Mouse (Mus musculus): ENCODE data around the gene Tut7. TPM values are rescaled to one million over a fixed set of nuclear protein-coding genes. Genes with fewer than 3 reads are reported as not detected.
A peak's percentile ranks its signal among the peaks of the same experiment; 100 is the strongest.

Gene Tut7
- polyA plus RNA-seq, 1 experiment from 2014 or later, result 37.2 TPM

DNA sequence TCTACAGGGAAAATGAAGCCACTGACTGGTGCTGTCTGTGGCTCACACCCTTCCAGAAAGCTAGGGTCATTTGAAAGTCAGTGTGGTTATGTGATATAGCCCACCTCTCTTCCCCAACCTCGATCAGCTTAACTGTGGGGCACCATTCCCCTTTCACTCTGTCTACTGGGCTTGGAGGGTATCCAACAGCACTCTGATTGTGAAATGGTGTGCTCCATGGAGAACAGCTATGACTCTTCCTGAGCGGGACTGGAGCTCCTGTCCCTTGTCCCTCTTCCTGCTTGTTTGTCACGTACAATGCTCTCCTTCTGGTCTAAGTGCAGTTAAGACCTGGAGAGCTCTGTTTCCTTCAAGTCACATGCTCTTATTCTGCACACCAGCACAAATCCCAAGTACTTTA, 47.8 kb downstream of the Tut7 start:
- Histone ChIP-seq H3K27me3 (ENCODE audit: insufficient read depth, poor library complexity, severe bottlenecking) (no peaks in the 10 kb centered on the region), H3K27ac (no peak overlapping the region), H3K4me1 (peaks cover 9% of the 10 kb centered on the region; the same call in 1 of the 2 replicates), H3K4me3 (no peak overlapping the region), H3K36me3 (peaks cover 73% of the 10 kb centered on the region), H3K9me3 (no peaks in the 10 kb centered on the region)
- no peak for DNase-seq (ENCODE audit: low spot score)
- WGBS, result 78% methylated on average over 3 of the region's 3 CpGs

DNA sequence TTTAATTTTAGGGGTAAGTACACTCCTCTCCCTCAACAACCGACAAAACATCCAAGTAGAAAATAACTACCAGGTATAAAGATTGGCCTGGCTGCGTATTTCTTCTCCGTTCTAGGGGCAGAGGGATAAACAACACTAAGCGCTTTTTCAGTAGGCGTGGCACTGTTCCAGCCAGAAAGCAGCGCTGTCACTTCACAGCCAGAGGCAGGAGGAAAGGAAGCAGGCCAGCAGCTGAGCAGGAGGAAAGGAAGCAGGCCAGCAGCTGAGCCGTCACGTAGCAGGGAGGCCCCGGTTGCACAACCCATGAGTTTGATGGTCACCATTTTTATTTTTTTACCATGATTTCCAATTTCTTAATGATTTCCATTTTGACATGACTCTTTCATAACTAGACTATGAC, 51.7 kb downstream of the Tut7 start:
- no peak overlapping the region; the same call in 1 of the 2 replicates for H3K4me3 ChIP-seq
- H3K27me3 ChIP-seq (ENCODE audit: insufficient read depth, poor library complexity, severe bottlenecking), result no peaks in the 10 kb centered on the region
- peak; percentile 91 for DNase-seq (ENCODE audit: low spot score)
- peak overlapping the region; percentile 94 for H3K27ac ChIP-seq
- no peaks in the 10 kb centered on the region for H3K9me3 ChIP-seq
- H3K36me3 ChIP-seq, result peaks cover 38% of the 10 kb centered on the region
- peaks cover 33% of the 10 kb centered on the region for H3K4me1 ChIP-seq
- WGBS, result 32% methylated on average over 9 of the region's 9 CpGs

DNA sequence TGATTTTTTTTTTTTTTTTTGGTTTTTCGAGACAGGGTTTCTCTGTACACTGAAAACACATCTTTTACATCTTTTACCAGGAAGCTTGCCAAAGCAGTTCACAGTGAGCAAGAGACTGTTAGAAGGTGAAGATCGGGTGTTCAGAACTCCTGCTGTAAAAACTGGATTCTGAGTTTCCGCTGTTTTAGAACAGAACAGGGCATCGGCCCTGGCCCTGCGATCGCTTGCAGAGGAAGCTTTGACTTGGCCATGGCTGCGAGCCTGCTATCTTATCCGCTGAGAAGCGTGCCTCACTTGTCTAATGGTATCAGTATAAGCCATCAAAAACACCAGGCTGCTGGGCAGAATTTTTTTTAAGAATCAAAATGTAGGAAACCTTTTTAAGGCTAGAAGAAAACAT, 52.1 kb downstream of the Tut7 start:
- peaks cover 35% of the 10 kb centered on the region for H3K36me3 ChIP-seq
- DNase-seq (ENCODE audit: low spot score), result no peak
- peak overlapping the region; percentile 94 for H3K27ac ChIP-seq
- H3K4me1 ChIP-seq, result peaks cover 37% of the 10 kb centered on the region
- no peaks in the 10 kb centered on the region for H3K9me3 ChIP-seq
- no peaks in the 10 kb centered on the region for H3K27me3 ChIP-seq (ENCODE audit: insufficient read depth, poor library complexity, severe bottlenecking)
- H3K4me3 ChIP-seq, result peak overlapping the region; percentile 80
- WGBS, result 40% methylated on average over 9 of the region's 9 CpGs

- Histone ChIP-seq H3K27ac (peak overlapping the region; percentile 94), H3K4me3 (peak overlapping the region; percentile 80), H3K27me3 (ENCODE audit: insufficient read depth, poor library complexity, severe bottlenecking) (no peaks in the 10 kb centered on the region), H3K9me3 (no peaks in the 10 kb centered on the region), H3K36me3 (peaks cover 30% of the 10 kb centered on the region), H3K4me1 (peaks cover 41% of the 10 kb centered on the region)
- WGBS, result under 1% methylated on average over 28 of the region's 28 CpGs
- peak; percentile 98 for DNase-seq (ENCODE audit: low spot score)
Measured at GRCm38 (mm10) chr13:59770164-59770562, 52.8 kb downstream of the Tut7 start.

DNA sequence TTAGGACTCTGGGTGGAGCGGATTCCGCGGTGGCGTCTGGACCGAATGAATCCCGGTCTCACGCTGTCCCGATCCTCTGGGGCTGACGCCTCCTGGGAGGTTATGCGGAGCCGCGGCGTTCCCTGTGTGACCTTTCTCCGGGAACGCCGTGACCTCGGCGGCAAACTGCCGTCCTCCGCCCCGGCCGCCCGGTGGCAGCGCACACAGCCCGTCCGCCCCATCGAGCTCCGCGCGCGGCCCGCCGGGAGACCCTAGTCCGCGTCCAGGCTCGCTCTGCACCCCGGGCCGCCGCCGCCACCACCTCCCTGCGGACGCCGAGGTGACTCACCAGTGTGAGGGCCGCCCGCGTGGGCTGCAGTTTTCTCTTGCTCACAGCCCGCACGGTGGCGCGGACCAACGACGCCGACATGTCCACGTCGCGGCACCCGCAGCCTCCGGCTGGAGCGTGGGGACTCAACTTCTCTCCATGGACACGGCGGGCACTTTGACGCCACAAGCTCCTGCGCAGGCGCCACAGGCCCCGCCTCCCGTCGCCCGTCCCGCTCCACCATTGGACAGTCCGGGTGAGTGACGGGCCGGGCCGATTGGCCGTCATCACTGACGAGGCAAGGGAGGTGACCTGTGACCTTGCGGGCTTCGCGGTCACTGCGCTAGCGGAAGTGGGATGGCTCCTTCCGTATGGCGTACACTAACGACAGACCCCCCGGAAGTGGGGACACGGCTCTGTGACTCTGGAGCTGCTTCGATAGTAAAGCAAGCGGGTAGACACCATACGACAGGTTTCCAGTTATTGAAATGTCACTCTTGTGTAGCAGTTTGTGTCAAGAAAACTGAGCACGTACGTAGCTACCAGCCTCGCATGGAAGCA, 53.4 kb downstream of the Tut7 start, which contains the start of gene Isca1:
Isca1 (minus strand) TSS at position 515 of the 868 bp plus-strand sequence.
- peak; percentile 100 for DNase-seq (ENCODE audit: low spot score)
- Histone ChIP-seq H3K4me1 (peaks cover 41% of the 10 kb centered on the region), H3K27me3 (ENCODE audit: insufficient read depth, poor library complexity, severe bottlenecking) (no peaks in the 10 kb centered on the region), H3K9me3 (no peaks in the 10 kb centered on the region), H3K4me3 (peak within 1 kb of the TSS; percentile 80), H3K36me3 (peaks cover 28% of the 10 kb centered on the region), H3K27ac (peak within 1 kb of the TSS; percentile 94)
- under 1% methylated on average over 91 of the region's 91 CpGs for WGBS

- DNase-seq (ENCODE audit: low spot score), result no peak
- Histone ChIP-seq H3K4me1 (peaks cover 41% of the 10 kb centered on the region), H3K9me3 (no peaks in the 10 kb centered on the region), H3K36me3 (peaks cover 24% of the 10 kb centered on the region), H3K4me3 (peak overlapping the region; percentile 80), H3K27me3 (ENCODE audit: insufficient read depth, poor library complexity, severe bottlenecking) (no peaks in the 10 kb centered on the region), H3K27ac (peak overlapping the region; percentile 94; the same call in 1 of the 2 replicates)
- WGBS, result 24% methylated on average over 13 of the region's 13 CpGs
Measured at GRCm38 (mm10) chr13:59768531-59768930, 54.4 kb downstream of the Tut7 start.

DNA sequence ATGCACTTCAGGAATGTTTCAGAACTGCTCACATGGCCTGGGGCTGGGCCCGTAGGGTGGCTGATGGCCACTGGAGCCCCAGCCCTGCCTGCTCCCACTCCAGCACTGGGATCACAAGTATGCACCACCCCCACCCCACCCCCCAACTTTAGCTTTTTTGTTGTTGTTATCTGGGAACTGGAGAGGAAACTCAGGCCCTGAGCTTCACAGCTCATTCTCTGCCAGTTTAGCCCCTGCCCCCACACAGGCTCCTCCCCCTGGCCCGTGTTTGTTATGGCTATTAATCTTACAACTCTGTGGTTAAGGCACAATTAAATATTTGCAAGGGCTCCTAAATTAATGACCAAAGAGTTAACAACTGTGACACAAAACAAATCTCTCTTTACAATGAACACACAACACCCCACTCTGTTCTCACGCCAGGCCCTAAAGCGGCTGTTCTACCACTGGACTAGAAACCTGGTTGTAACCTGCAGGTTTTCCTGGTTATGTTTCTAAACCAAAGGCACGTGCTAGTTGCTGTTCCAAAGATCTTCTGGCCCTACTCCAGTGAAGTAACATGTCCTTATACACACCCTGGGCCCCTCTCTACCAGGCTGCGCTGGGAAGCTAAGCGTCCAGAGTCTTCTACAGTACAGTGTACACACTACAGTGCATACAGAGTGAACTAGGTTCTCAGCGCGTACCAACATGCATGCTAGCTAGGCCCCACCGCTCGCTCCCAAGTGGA, 56.0 kb downstream of the Tut7 start:
- Histone ChIP-seq H3K27ac (peak overlapping the region; percentile 74), H3K9me3 (no peaks in the 10 kb centered on the region), H3K27me3 (ENCODE audit: insufficient read depth, poor library complexity, severe bottlenecking) (no peaks in the 10 kb centered on the region), H3K4me3 (peak overlapping the region; percentile 80), H3K36me3 (peaks cover 26% of the 10 kb centered on the region), H3K4me1 (peaks cover 44% of the 10 kb centered on the region)
- WGBS, result 59% methylated on average over 11 of the region's 11 CpGs
- no peak for DNase-seq (ENCODE audit: low spot score)

- Histone ChIP-seq H3K4me1 (peaks cover 27% of the 10 kb centered on the region), H3K27me3 (ENCODE audit: insufficient read depth, poor library complexity, severe bottlenecking) (no peaks in the 10 kb centered on the region), H3K27ac (no peak overlapping the region), H3K36me3 (peaks cover 63% of the 10 kb centered on the region), H3K9me3 (no peaks in the 10 kb centered on the region), H3K4me3 (no peak overlapping the region)
- WGBS, result 89% methylated on average over 7 of the region's 7 CpGs
- DNase-seq (ENCODE audit: low spot score), result no peak
Measured at GRCm38 (mm10) chr13:59762791-59763190, 60.2 kb downstream of the Tut7 start.

DNA sequence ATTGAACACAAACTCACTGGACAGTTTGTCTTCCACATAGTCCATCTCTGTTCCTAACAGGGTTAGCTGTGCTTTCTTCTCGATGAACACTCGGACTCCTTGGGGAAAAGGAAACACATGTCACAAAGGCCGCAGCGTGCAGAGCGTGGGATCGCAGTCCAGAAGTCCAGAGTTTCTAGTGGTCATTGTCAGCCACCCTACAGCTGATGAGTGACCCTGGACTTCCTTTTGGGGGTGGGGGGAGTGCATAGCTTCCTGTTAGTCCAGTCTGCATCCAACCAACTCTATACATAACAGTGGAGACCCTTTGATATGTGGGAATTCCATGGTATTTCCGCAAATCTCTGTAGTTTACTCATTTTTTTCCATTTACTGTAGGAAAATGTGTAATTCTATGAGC, 66.0 kb downstream of the Tut7 start:
- H3K27me3 ChIP-seq (ENCODE audit: insufficient read depth, poor library complexity, severe bottlenecking), result no peaks in the 10 kb centered on the region
- no peak overlapping the region for H3K27ac ChIP-seq
- 77% methylated on average over 7 of the region's 7 CpGs for WGBS
- peaks cover 84% of the 10 kb centered on the region for H3K36me3 ChIP-seq
- H3K4me3 ChIP-seq, result no peak overlapping the region
- DNase-seq (ENCODE audit: low spot score), result no peak
- H3K4me1 ChIP-seq, result 0 out of 2 replicates have a peak, but pooled peaks cover 3% of the 10 kb centered on the region
- H3K9me3 ChIP-seq, result no peaks in the 10 kb centered on the region

- peaks cover 15% of the 10 kb centered on the region for H3K4me1 ChIP-seq
- no peaks in the 10 kb centered on the region for H3K9me3 ChIP-seq
- H3K36me3 ChIP-seq, result peaks cover 27% of the 10 kb centered on the region
- H3K27ac ChIP-seq, result no peak overlapping the region
- WGBS, result 65% methylated on average over 12 of the region's 12 CpGs
- no peaks in the 10 kb centered on the region for H3K27me3 ChIP-seq (ENCODE audit: insufficient read depth, poor library complexity, severe bottlenecking)
- no peak overlapping the region for H3K4me3 ChIP-seq
- DNase-seq (ENCODE audit: low spot score), result no peak
Measured at GRCm38 (mm10) chr13:59750310-59750709, 72.6 kb downstream of the Tut7 start.

GRCm38 (mm10) chr13:59746711-59747110, 76.2 kb downstream of the Tut7 start, which contains the start of gene 1700014D04Rik:
TSS of gene 1700014D04Rik (minus strand) at chr13:59746752.
- Histone ChIP-seq H3K4me1 (peaks cover 12% of the 10 kb centered on the region), H3K27me3 (ENCODE audit: insufficient read depth, poor library complexity, severe bottlenecking) (no peaks in the 10 kb centered on the region), H3K27ac (no peak within 1 kb of the TSS), H3K9me3 (no peaks in the 10 kb centered on the region), H3K4me3 (no peak within 1 kb of the TSS), H3K36me3 (no peaks in the 10 kb centered on the region)
- 83% methylated on average over 9 of the region's 9 CpGs for WGBS
- no peak for DNase-seq (ENCODE audit: low spot score)

GRCm38 (mm10) chr13:59746164-59746563, 76.8 kb downstream of the Tut7 start:
- H3K36me3 ChIP-seq, result no peaks in the 10 kb centered on the region
- no peaks in the 10 kb centered on the region for H3K27me3 ChIP-seq (ENCODE audit: insufficient read depth, poor library complexity, severe bottlenecking)
- no peak for DNase-seq (ENCODE audit: low spot score)
- peaks cover 12% of the 10 kb centered on the region for H3K4me1 ChIP-seq
- no peaks in the 10 kb centered on the region for H3K9me3 ChIP-seq
- H3K27ac ChIP-seq, result no peak overlapping the region
- no peak overlapping the region for H3K4me3 ChIP-seq
- WGBS, result 63% methylated on average over 6 of the region's 6 CpGs

DNA sequence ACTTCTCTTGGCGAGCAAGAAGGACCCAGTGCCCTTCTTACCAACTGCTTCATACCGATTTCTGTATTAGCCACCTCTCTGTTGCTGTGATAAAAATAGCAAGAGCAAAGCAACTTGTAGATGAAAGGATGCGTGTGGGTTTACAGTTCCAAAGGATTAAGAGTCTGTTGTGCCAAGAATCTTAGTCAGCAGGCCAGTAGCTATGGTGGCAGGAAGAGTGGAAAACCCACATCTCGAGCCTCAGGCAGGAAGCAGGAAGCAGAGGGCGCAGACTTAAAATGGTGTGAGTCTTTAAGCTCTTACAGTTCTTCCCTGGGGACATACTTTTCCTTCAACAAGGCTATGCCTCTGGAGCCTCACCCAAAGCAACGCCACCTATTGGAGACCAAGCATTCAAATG, 77.5 kb downstream of the Tut7 start:
- no peaks in the 10 kb centered on the region for H3K9me3 ChIP-seq
- H3K4me3 ChIP-seq, result no peak overlapping the region
- H3K27me3 ChIP-seq (ENCODE audit: insufficient read depth, poor library complexity, severe bottlenecking), result no peaks in the 10 kb centered on the region
- H3K4me1 ChIP-seq, result peaks cover 6% of the 10 kb centered on the region; the same call in 1 of the 2 replicates
- no peak overlapping the region for H3K27ac ChIP-seq
- DNase-seq (ENCODE audit: low spot score), result no peak
- 83% methylated on average over 6 of the region's 6 CpGs for WGBS
- no peaks in the 10 kb centered on the region for H3K36me3 ChIP-seq

Data from heart, embryonic 10.5 days (tissue).